Mouse (Mus musculus) CH12.LX (cell line): ENCODE measurements at regions not wholly inside any gene's neighbourhood (a gene's known extent, or its start where the extent isn't known, plus 50 kb on each side); places are given as distances from the start of the nearest gene placed in this dataset.
"Not testable (repeated sequence)": the region's sequence is repeated elsewhere in the genome, so short reads cannot be mapped to it uniquely, and the experiment has no call there.

ENCODE experiments used
- DNase-seq: peaks from one replicate; pipeline ENCODE4 v3.0.0-alpha.2; 2013; ENCODE audit errors: extremely low read depth
- H3K27ac ChIP-seq: 2 replicates; pipeline ENCODE4 v1.5.1; 2012; ENCODE audit warnings: low read depth, mild to moderate bottlenecking, control low read depth, moderate library complexity; ENCODE audit not compliant: insufficient read depth
- H3K27me3 ChIP-seq: replicated peaks from 2 replicates; pipeline ENCODE3; 2012; ENCODE audit warnings: inconsistent platforms
- H3K36me3 ChIP-seq, 2 experiments: replicated peaks in 1 of 2; 2 replicates each; pipeline versions ENCODE3 to v1.6.1; 2012; ENCODE audit warnings: inconsistent platforms in 1 of 2, low read length in 1 of 2, mild to moderate bottlenecking in 1 of 2, mixed read lengths in 1 of 2, moderate library complexity in 1 of 2; ENCODE audit not compliant: control insufficient read depth in 1 of 2, insufficient read depth in 1 of 2
- H3K4me1 ChIP-seq, 2 experiments: 2 replicates each; pipeline ENCODE4 v1.6.1; 2012; ENCODE audit warnings: inconsistent platforms in 1 of 2, moderate library complexity in 1 of 2; ENCODE audit not compliant: insufficient read depth in 2 of 2, control insufficient read depth in 1 of 2
- H3K4me2 ChIP-seq: 2 replicates; pipeline ENCODE4 v1.6.1; 2012; ENCODE audit warnings: low read depth, mild to moderate bottlenecking, control low read depth; ENCODE audit not compliant: poor library complexity, insufficient read depth, severe bottlenecking
- H3K4me3 ChIP-seq, 3 experiments: fragments of 150-350 bp in 1 of 3; sonication (generic) in 1 of 3; replicated peaks in 1 of 3; 2 replicates each; pipeline versions ENCODE3 to v1.5.1; 2011 to 2012; ENCODE audit warnings: low read depth in 2 of 3, low read length in 2 of 3, mild to moderate bottlenecking in 2 of 3, moderate library complexity in 2 of 3, control low read depth in 1 of 3, improper control_type of control experiment in 1 of 3, inconsistent platforms in 1 of 3, mixed read lengths in 1 of 3; ENCODE audit not compliant: poor library complexity in 1 of 3
- H3K79me2 ChIP-seq: replicated peaks from 2 replicates; pipeline ENCODE4 v1.6.1; 2012; ENCODE audit warnings: mild to moderate bottlenecking, moderate library complexity; ENCODE audit not compliant: control insufficient read depth, poor library complexity, insufficient read depth, severe bottlenecking; ENCODE audit errors: extremely low read depth
- H3K9ac ChIP-seq: 2 replicates; pipeline ENCODE4 v1.6.1; 2012; ENCODE audit warnings: low read depth, mild to moderate bottlenecking, control low read depth, moderate library complexity; ENCODE audit not compliant: insufficient read depth
- H3K9me3 ChIP-seq: replicated peaks from 2 replicates; pipeline ENCODE3; 2012; ENCODE audit warnings: low read length, inconsistent platforms, mixed read lengths
- BHLHE40 ChIP-seq: IDR thresholded peaks from 2 replicates; pipeline ENCODE4 v1.6.1; 2011; ENCODE audit warnings: mild to moderate bottlenecking, low read depth, low read length, improper control_type of control experiment
- CHD2 ChIP-seq: IDR thresholded peaks from 2 replicates; pipeline ENCODE4 v1.6.1; 2011; ENCODE audit warnings: low read length, improper control_type of control experiment
- CTCF ChIP-seq, 2 experiments: IDR thresholded peaks in 1 of 2; conservative IDR thresholded peaks in 1 of 2; 2 replicates each; pipeline ENCODE4 v1.5.1; 2011 to 2012; ENCODE audit warnings: low read depth in 2 of 2, low read length in 2 of 2, improper control_type of control experiment in 1 of 2, inconsistent platforms in 1 of 2, mild to moderate bottlenecking in 1 of 2, moderate library complexity in 1 of 2
- ELF1 ChIP-seq: IDR thresholded peaks from 2 replicates; pipeline ENCODE4 v1.6.1; 2014; ENCODE audit warnings: low read depth, mild to moderate bottlenecking, inconsistent platforms, low read length, improper control_type of control experiment
- ETS1 ChIP-seq: conservative IDR thresholded peaks from 2 replicates; pipeline ENCODE4 v1.6.1; 2012; ENCODE audit warnings: low read depth, mild to moderate bottlenecking, inconsistent platforms, low read length, improper control_type of control experiment, moderate library complexity
- MAFK ChIP-seq: IDR thresholded peaks from 2 replicates; pipeline ENCODE4 v1.6.1; 2011; ENCODE audit warnings: low read length, improper control_type of control experiment; ENCODE audit not compliant: insufficient replicate concordance
- MAX ChIP-seq: IDR thresholded peaks from 2 replicates; pipeline ENCODE4 v1.6.1; 2011; ENCODE audit warnings: low read length, improper control_type of control experiment
- MEF2A ChIP-seq: IDR thresholded peaks from 2 replicates; pipeline ENCODE4 v1.6.1; 2014; ENCODE audit warnings: low read depth, mild to moderate bottlenecking, inconsistent platforms, low read length, improper control_type of control experiment, borderline replicate concordance
- PAX5 ChIP-seq: IDR thresholded peaks from 2 replicates; pipeline ENCODE4 v1.6.1; 2012; ENCODE audit warnings: low read length, inconsistent platforms, mixed read lengths
- POLR2AphosphoS2 ChIP-seq: IDR thresholded peaks from 2 replicates; pipeline ENCODE4 v1.6.1; 2011; ENCODE audit warnings: low read depth, low read length, improper control_type of control experiment
- RAD21 ChIP-seq: IDR thresholded peaks from 2 replicates; pipeline ENCODE4 v1.6.1; 2011; ENCODE audit warnings: low read depth, mild to moderate bottlenecking, low read length, improper control_type of control experiment, moderate library complexity
- TBP ChIP-seq: conservative IDR thresholded peaks from 2 replicates; pipeline ENCODE4 v1.6.1; 2011; ENCODE audit warnings: low read depth, low read length, improper control_type of control experiment
- TCF12 ChIP-seq: IDR thresholded peaks from 2 replicates; pipeline ENCODE4 v1.6.1; 2014; ENCODE audit warnings: low read depth, mild to moderate bottlenecking, inconsistent platforms, low read length, improper control_type of control experiment
- USF1 ChIP-seq: IDR thresholded peaks from 2 replicates; pipeline ENCODE4 v1.6.1; 2014; ENCODE audit warnings: low read depth, mild to moderate bottlenecking, inconsistent platforms, low read length, improper control_type of control experiment
- ZNF384 ChIP-seq: IDR thresholded peaks from 2 replicates; pipeline ENCODE4 v1.6.1; 2012; ENCODE audit warnings: low read depth, low read length, improper control_type of control experiment, inconsistent platforms
- dilution Hi-C: fragments of 300-500 bp; cut with MboI; formaldehyde crosslinking; loops from 2 replicates; pipeline ENCODE4 v1.14.3; 2020; ENCODE audit warnings: low sequenced_read_pairs; ENCODE audit not compliant: extremely low pct_unique_long_range_greater_than_20kb, extremely low pct_ligation_motif_present
- in situ Hi-C: fragments of 300-500 bp; cut with MboI; formaldehyde crosslinking; loops from 3 replicates; pipeline ENCODE4 v1.14.3; 2019; ENCODE audit warnings: low sequenced_read_pairs, low pct_ligation_motif_present, low pct_unique_long_range_greater_than_20kb, mixed read lengths

DNA sequence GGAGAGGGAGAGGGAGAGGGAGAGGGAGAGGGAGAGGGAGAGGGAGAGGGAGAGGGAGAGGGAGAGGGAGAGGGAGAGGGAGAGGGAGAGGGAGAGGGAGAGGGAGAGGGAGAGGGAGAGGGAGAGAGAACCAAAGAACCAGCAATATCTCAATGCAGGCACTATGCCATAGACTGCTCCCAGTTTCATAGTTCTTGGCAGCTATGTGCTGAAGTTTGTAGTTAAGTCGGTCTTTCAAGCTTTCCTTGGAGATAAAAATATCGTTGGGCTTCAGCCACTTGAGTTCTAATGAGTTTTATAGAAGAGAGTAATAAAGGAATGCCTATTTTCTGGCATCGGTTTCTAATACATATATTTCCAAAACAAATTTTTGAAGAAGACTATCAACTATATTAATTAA lies 888.7 kb downstream of the Robo2 start:
- H3K27me3 ChIP-seq, H3K27ac ChIP-seq, H3K4me3 ChIP-seq, H3K9ac ChIP-seq, DNase-seq, dilution Hi-C loops, H3K36me3 ChIP-seq, in situ Hi-C loops, H3K4me1 ChIP-seq, H3K4me2 ChIP-seq, H3K79me2 ChIP-seq: not testable (repeated sequence)
- peaks cover 61% of the 10 kb centered on the region for H3K9me3 ChIP-seq

DNA sequence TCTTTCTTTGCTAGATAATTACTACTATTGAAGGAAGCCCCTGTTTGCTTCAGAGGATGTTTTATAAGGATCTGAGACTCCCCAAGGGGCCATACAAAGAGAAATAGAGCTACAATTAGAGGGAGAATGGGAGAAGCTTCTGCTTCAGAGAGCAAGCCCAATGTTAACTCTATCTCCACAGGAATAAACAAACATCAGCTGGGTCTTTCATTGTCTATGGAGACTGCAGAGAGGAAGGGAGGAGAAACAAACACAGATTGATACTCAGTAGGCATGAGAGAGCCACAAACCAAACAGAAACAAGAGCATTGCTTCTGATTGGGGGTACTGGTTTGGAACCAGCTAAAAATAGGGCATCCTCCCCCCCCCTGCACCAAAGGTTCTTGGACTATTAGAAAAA lies 906.9 kb downstream of the Robo2 start:
- Histone ChIP-seq H3K79me2 (no peaks in the 10 kb centered on the region), H3K9ac (no peak overlapping the region), H3K9me3 (peaks cover 61% of the 10 kb centered on the region), H3K27ac (no peak overlapping the region), H3K4me1 (no peaks in the 10 kb centered on the region), H3K36me3 (no peaks in the 10 kb centered on the region), H3K4me2 (no peak overlapping the region), H3K27me3 (no peaks in the 10 kb centered on the region), H3K4me3 (no peak overlapping the region)
- DNase-seq, result no peak
- dilution Hi-C loops, result no loop called here
- no peak for TF ChIP-seq PAX5
- TF ChIP-seq MEF2A, result no peak
- TF ChIP-seq TBP, result no peak
- no peak for TF ChIP-seq POLR2AphosphoS2
- TF ChIP-seq CTCF (conservative IDR thresholded peaks at IDR 0.05 in 1 of 2, IDR thresholded peaks at IDR 0.05 in 1 of 2; ENCODE audit: low read depth in 2 of 2, low read length in 2 of 2), result no peak
- no peak for TF ChIP-seq TCF12
- no peak for TF ChIP-seq ELF1
- TF ChIP-seq CHD2, result no peak
- no peak for TF ChIP-seq ZNF384
- no peak for TF ChIP-seq BHLHE40
- TF ChIP-seq ETS1, result no peak
- no peak for TF ChIP-seq USF1
- no peak for TF ChIP-seq MAFK
- TF ChIP-seq RAD21, result no peak
- TF ChIP-seq, all 38 proteins: peak for 0
- in situ Hi-C loops, result no loop called here

DNA sequence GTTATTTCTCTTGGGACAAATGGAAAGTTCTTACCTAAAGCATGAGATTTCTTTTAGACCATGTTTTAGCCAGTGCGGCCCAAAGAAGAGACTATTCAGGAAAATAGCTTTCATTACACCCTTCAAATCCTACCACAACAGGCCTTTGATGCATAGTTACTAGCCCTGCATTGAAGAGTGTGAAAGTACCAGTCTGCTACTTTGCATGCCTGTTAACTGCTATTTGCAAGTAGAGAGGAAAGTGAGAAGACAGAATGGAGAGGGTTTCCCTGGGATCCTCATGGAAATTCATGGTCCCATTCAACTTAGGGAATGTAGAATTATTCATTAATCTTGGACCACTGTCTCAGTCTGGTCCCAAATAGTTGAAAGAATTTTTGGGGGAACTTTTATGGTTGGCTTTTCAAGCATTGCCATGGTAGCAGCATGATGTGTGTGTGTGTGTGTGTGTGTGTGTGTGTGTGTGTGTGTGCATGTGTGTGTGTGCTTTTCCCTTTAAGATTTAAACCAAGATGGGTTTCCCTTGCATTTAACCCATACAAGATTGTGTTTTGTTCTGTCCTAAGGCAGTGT lies 912.9 kb downstream of the Robo2 start:
- Histone ChIP-seq H3K36me3 (no peaks in the 10 kb centered on the region), H3K4me2 (no peak overlapping the region), H3K79me2 (no peaks in the 10 kb centered on the region), H3K27me3 (no peaks in the 10 kb centered on the region), H3K4me3 (no peak overlapping the region), H3K27ac (no peak overlapping the region), H3K9me3 (peaks cover 60% of the 10 kb centered on the region)
- in situ Hi-C loops, result no loop called here
- TF ChIP-seq MAX (no peak), BHLHE40 (no peak)
- TF ChIP-seq, all 38 proteins: peak for 0
- no peak overlapping the region for H3K9ac ChIP-seq
- dilution Hi-C loops, result no loop called here
- no peak for DNase-seq
- H3K4me1 ChIP-seq, result no peaks in the 10 kb centered on the region
